Mouse (Mus musculus): Measurements from ENCODE around the gene Itpk1. TPM values are rescaled to one million over a fixed set of nuclear protein-coding genes. Genes with fewer than 3 reads are reported as not detected.

Gene Itpk1
- polyA plus RNA-seq, 1 experiment from 2014 or later, result 4.3 TPM

DNA sequence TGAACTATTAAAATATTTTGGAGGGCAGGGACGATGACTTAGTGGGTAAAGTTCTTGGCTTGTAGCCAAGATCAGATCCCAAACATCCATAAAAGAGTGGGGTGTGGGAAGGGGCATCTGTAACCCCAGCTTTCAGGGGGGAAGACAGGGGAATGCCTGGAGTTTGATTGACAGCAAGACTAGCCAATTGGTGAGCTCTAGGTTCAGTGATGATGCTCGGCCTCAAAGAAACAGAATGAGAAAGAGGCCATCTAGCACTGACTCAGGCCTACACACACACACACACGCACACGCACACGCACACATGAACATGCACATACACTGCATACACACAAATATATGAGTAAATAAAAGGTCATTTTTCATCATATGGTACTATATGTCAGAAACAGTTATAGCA, 5.2 kb upstream of the Itpk1 start:
- H3K36me3 ChIP-seq, result no peaks in the 10 kb centered on the region
- peaks cover 25% of the 10 kb centered on the region for H3K27me3 ChIP-seq (replicated peaks)
- peaks cover 11% of the 10 kb centered on the region for H3K4me1 ChIP-seq
- WGBS (ENCODE audit: insufficient replicate concordance), result 88% methylated on average over 5 of the region's 5 CpGs
- ATAC-seq, result no peak
- H3K9me3 ChIP-seq (replicated peaks), result no peaks in the 10 kb centered on the region
- H3K9ac ChIP-seq, result no peak overlapping the region
- no peak overlapping the region for H3K4me3 ChIP-seq
- H3K4me2 ChIP-seq, result no peak overlapping the region
- no peak overlapping the region for H3K27ac ChIP-seq

DNA sequence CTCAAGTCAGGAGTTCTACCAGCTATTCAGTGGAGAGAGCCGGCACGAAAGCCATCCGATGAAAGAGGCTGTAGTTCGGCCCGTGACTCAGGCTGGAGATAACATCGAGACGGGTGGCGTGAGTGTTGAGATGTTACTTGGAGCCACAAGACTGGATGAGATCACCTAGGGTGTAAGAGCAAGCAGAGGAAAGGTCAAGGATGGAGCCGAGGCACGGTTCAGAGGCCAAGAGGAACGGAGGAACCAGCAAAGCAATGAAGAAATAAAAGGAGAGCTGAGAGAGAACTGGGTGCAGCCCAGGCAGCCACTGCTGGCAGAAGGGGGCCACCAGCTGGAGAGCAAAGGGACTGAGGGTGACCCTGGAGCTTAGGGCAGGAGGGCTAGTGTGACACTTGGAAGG, 3.5 kb upstream of the Itpk1 start:
- no peak overlapping the region for H3K4me2 ChIP-seq
- ATAC-seq, result no peak
- no peaks in the 10 kb centered on the region for H3K9me3 ChIP-seq (replicated peaks)
- no peak overlapping the region for H3K27ac ChIP-seq
- peaks cover 25% of the 10 kb centered on the region for H3K4me1 ChIP-seq
- H3K27me3 ChIP-seq (replicated peaks), result peaks cover 25% of the 10 kb centered on the region
- no peaks in the 10 kb centered on the region for H3K36me3 ChIP-seq
- whole genome bisulfite sequencing (ENCODE audit: insufficient replicate concordance), result 75% methylated on average over 11 of the region's 11 CpGs
- H3K9ac ChIP-seq, result no peak overlapping the region
- H3K4me3 ChIP-seq, result no peak overlapping the region

DNA sequence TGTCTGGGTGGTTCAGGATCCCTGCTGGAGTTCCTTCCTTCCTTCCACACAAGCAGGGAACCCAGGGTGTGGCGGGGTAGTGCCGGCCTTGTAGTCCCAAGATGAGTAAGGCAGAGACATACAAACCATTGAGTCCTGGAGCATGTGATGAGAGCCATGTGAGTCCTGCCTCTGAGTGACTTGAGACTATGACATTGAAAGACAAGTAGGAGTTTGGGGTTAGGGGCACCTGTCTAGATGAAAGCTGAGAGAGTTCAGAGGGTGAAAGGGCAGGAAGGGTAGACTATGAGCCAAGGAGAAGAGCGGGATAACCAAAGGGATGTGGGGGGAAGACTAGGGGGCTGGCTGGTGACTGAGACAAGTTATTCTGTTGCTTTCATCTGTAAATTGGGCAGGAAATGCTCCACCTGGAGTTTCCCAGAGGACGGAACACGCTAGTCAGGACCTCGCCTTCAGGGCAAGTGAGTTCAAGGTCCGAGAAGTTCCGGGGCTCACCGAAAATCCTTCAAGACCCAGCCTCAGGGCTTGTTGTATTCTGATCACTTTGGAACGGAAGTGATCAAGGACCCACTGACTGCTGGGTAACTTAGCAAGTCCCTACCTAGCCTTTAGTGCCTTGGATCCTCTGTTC, 2.2 kb upstream of the Itpk1 start:
- Histone ChIP-seq H3K4me1 (peaks cover 37% of the 10 kb centered on the region), H3K9ac (no peak overlapping the region), H3K4me2 (no peak overlapping the region), H3K27me3 (replicated peaks) (peaks cover 25% of the 10 kb centered on the region), H3K9me3 (replicated peaks) (no peaks in the 10 kb centered on the region), H3K4me3 (no peak overlapping the region), H3K27ac (no peak overlapping the region), H3K36me3 (no peaks in the 10 kb centered on the region)
- whole genome bisulfite sequencing (ENCODE audit: insufficient replicate concordance), result 72% methylated on average over 10 of the region's 10 CpGs
- no peak for ATAC-seq

DNA sequence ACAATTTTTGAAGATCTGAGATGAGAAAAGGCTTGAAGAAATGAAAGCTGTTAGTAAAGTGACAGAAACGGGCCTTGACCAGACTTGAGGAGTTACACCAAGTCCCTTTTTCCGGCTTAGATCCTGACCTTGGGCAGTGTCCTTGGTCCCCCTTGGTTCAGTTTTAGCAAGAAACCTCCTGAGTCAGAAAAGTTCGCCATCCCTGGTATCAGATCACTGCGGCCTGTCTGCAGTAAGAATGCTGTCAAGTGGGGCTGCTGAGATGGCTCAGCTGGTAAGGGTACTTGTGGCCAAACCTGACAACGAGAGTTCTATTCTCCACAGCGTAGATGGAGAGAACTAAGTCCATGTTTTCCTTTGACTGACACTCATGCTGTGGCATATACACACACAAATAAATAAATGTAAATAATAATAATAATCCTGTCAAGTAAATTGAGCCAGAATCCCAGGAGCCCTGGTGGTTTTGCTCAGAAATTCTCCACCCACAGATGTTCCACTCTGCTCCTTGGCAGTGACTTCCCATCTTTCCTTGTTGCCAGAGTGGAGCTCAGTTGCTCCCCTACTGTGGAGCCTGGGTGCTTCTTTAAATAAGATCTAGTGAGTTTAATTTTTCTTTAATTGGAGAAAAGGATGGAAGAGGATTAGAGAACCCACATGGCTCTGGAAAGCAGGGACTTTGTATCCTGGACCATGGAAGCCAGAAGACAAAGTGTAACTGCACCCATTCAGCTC, 1.3 kb upstream of the Itpk1 start:
- H3K27ac ChIP-seq, result no peak overlapping the region
- no peak for ATAC-seq
- H3K4me3 ChIP-seq, result no peak overlapping the region; the same call in 1 of the 2 replicates

DNA sequence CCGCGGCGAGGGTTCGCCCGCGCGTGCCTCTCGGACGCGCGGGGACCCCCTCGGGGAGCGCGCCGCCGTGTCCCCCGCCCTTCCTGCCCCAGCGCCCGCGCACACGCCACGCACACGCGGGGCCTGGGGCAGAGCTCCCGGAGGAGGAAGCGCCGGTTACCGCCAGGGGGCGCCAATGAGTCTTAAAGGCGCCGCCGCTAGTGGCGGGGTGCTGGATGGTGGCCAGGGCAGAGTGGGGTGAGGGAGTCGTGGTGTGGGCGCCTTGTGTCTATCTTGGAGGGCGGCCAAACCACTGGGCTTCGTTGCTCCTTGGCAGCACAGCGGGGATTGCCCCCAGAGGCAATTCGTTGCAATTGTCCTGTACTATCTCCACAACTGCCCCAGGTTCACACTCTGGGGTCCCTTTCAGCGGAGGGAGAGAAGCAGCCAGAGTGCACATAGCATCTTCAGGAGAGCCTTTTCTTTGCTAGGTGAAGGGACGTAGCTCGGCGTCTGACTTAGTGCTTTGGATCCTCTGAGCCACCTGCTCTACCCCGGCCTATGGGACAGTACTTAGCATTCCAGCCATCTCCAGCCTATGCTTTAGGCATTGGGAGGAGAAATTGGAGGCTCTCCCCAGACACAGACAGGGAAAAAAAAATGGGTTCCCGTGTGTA, 614 bp upstream of the Itpk1 start:
- peak; percentile 79 for ATAC-seq
- peak overlapping the region; percentile 100 for H3K4me2 ChIP-seq
- no peaks in the 10 kb centered on the region for H3K9me3 ChIP-seq (replicated peaks)
- H3K36me3 ChIP-seq, result no peaks in the 10 kb centered on the region
- peak overlapping the region; percentile 82 for H3K9ac ChIP-seq
- H3K27ac ChIP-seq, result peak overlapping the region; percentile 84
- WGBS (ENCODE audit: insufficient replicate concordance), result 4% methylated on average over 37 of the region's 45 CpGs
- peaks cover 37% of the 10 kb centered on the region for H3K4me1 ChIP-seq
- peaks cover 25% of the 10 kb centered on the region for H3K27me3 ChIP-seq (replicated peaks)
- H3K4me3 ChIP-seq, result peak overlapping the region; percentile 77

More for the DNA sequence above, 1.3 kb upstream of the Itpk1 start:
- Histone ChIP-seq H3K36me3 (no peaks in the 10 kb centered on the region), H3K4me2 (peak overlapping the region; percentile 100), H3K9ac (no peak overlapping the region), H3K4me1 (peaks cover 37% of the 10 kb centered on the region), H3K27me3 (replicated peaks) (peaks cover 25% of the 10 kb centered on the region), H3K9me3 (replicated peaks) (no peaks in the 10 kb centered on the region)
- 66% methylated on average over 6 of the region's 6 CpGs for WGBS (ENCODE audit: insufficient replicate concordance)

DNA sequence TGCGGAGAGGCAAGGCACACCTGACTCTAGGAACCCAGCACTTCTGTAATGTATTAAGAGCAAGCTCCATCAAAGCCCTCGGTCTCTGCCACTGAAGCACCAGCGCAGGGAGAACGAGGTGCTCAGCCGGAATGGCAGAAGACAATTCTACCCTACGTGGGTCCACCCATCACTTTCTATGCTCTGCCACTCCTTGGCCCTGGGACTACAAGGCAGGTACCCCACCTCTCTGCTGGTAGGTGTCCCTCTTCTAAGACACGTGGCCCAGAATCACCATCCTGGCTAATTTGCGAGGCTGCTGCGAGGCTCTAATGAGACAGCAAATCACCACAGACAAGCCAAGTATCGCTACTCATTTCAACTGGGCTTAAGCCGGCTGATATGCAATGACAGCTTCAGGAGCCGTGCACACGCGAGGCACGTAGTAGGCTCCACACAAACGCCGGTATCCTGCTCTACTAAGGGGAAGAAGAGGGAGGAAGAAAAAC, 765 bp downstream of the Itpk1 start:
- H3K4me2 ChIP-seq, result peak overlapping the region; percentile 100
- H3K27ac ChIP-seq, result peak overlapping the region; percentile 64; the same call in 1 of the 2 replicates

DNA sequence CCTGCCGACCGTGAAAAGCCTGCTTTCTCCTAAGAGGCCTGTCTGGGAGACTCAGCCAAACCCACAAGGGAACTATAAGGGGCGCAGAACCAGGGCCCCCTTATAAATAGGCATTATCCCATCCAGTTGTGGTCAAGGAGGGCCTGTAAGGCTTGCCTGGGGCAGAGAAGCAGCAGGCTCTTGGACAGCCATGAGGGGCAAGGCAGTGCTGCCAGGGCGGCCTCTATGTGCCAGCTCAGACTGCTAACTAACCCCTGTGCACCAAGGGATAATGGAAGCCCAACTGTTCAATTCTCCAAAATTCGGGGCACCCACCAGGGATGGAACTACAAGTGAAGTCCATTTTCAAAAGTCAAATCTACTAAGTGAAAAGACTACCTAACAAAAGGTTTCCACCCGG, 1.3 kb downstream of the Itpk1 start:
- Histone ChIP-seq H3K4me1 (peaks cover 54% of the 10 kb centered on the region), H3K4me2 (peak overlapping the region; percentile 100), H3K9ac (0 out of 2 replicates have a peak overlapping the region, but pooled peaks have one; percentile 32), H3K27ac (0 out of 2 replicates have a peak overlapping the region, but pooled peaks have one; percentile 50), H3K9me3 (replicated peaks) (no peaks in the 10 kb centered on the region), H3K36me3 (no peaks in the 10 kb centered on the region), H3K27me3 (replicated peaks) (peaks cover 25% of the 10 kb centered on the region), H3K4me3 (peak overlapping the region; percentile 77)
- ATAC-seq, result no peak
- 45% methylated on average over 6 of the region's 6 CpGs for WGBS (ENCODE audit: insufficient replicate concordance)

More for the DNA sequence above, 765 bp downstream of the Itpk1 start:
- ATAC-seq, result peak; percentile 10
- H3K9me3 ChIP-seq (replicated peaks), result no peaks in the 10 kb centered on the region
- peak overlapping the region; percentile 77 for H3K4me3 ChIP-seq
- H3K9ac ChIP-seq, result peak overlapping the region; percentile 85
- 14% methylated on average over 17 of the region's 17 CpGs for WGBS (ENCODE audit: insufficient replicate concordance)
- H3K27me3 ChIP-seq (replicated peaks), result peaks cover 25% of the 10 kb centered on the region
- peaks cover 48% of the 10 kb centered on the region for H3K4me1 ChIP-seq
- no peaks in the 10 kb centered on the region for H3K36me3 ChIP-seq

DNA sequence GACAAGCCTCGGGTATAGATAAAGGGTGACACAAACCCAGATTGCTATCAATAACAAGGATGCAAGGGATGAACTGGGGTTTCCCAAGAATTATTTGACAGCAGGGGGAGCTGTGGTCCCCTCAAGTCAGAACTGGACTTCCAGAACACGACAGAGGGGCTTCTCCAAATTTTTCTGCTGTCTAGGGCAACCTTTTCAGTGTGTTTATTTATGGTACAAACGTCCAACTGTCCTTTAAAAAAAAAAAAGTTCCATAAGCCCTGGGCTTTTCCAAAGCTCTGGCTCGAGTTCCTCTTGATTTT, 1.7 kb downstream of the Itpk1 start:
- Histone ChIP-seq H3K4me2 (peak overlapping the region; percentile 100), H3K9me3 (replicated peaks) (no peaks in the 10 kb centered on the region), H3K27ac (0 out of 2 replicates have a peak overlapping the region, but pooled peaks have one; percentile 63), H3K4me1 (peaks cover 57% of the 10 kb centered on the region), H3K27me3 (replicated peaks) (peaks cover 22% of the 10 kb centered on the region), H3K9ac (0 out of 2 replicates have a peak overlapping the region, but pooled peaks have one; percentile 51), H3K4me3 (peak overlapping the region; percentile 77), H3K36me3 (no peaks in the 10 kb centered on the region)
- no peak for ATAC-seq
- 11% methylated on average over 4 of the region's 4 CpGs for WGBS (ENCODE audit: insufficient replicate concordance)

DNA sequence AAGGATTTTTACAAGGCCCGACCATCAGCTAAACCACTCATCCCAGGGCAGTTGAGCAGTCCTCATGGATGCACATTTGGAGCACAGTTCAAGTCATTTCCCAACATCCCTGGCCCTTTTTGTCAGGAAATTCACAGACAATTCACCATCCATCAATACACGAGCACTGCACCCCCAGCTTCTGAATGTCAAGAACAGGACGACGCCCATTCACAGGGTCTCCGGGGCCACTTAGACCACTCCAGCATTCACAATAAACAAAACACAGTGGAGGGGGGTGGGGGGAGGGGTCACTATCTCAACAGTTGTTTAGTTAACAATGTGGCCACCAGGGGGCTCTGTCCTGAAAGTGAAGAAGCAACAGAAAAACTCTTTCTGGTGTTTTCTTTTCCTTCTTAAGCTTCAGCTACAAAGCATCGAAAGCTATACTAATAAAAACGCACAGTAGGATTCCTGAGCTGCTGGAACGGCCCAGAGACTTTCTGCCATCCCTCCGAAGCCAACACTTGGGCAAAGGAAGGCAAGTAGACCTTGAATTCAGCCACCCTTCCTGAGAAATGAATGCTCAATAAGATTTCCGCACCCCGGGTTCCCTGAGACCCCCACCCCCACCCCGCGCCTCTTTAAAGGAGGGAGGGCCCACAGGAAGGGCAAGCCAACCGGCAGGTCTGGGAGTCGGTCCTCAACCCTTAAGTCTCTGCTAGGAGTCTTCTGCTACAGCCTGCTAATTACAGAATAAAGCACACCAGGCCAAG, 2.2 kb downstream of the Itpk1 start:
- H3K36me3 ChIP-seq, result no peaks in the 10 kb centered on the region
- peak overlapping the region; percentile 100 for H3K4me2 ChIP-seq
- H3K27me3 ChIP-seq (replicated peaks), result peaks cover 18% of the 10 kb centered on the region
- peak overlapping the region; percentile 63; the same call in 1 of the 2 replicates for H3K27ac ChIP-seq
- H3K9ac ChIP-seq, result 0 out of 2 replicates have a peak overlapping the region, but pooled peaks have one; percentile 51
- peak overlapping the region; percentile 34 for H3K4me3 ChIP-seq
- H3K9me3 ChIP-seq (replicated peaks), result no peaks in the 10 kb centered on the region
- peaks cover 63% of the 10 kb centered on the region for H3K4me1 ChIP-seq
- WGBS (ENCODE audit: insufficient replicate concordance), result 9% methylated on average over 15 of the region's 15 CpGs
- ATAC-seq, result no peak

DNA sequence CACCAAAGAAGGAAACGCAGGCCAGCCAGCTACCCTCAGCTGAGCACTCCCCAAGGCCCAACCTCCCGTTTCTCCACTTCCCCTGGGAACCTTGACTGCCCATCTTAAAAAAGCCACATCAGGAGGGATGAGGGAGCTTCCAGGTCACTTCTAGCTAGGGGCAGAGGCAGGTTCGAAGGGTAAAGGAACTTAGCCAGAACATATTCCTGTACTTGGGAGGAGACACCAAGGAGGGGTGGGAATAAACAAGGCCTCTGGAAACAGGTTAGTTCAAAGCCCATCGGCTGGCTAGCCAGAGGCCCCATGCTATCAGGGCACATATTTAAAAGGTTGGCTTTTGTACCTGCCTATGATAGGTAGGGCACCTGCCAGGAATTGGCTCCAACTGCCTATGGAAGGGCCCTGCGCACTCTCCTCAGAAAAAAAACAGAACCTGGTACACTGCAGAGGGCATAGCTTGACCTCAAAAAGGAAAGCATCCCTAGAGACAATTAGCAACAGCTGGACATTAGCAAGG, 3.0 kb downstream of the Itpk1 start:
- WGBS (ENCODE audit: insufficient replicate concordance), result 74% methylated on average over 5 of the region's 5 CpGs
- no peak overlapping the region for H3K4me2 ChIP-seq
- no peak for ATAC-seq

DNA sequence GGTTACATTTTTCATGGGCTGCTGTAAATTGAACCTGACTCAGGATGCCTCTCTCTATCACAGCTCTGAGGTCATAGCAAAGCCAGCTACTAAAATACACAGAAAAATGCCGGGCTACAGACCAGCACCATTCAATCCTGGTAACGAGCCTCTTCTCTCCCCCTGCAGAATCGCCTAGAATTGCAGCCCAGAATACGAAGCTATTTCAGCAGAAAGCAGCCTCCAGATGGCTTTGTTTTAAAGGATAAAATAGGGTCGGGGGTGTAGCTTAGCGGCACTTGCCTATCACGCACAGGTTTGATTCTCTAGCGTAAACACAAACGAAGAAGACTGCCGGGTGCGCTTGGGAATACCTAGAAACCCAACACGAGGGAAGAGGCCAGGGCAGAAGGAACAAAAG, 4.3 kb downstream of the Itpk1 start:
- H3K4me1 ChIP-seq, result peaks cover 78% of the 10 kb centered on the region
- no peak for ATAC-seq
- H3K4me3 ChIP-seq, result no peak overlapping the region
- H3K4me2 ChIP-seq, result no peak overlapping the region
- H3K9me3 ChIP-seq (replicated peaks), result no peaks in the 10 kb centered on the region
- no peaks in the 10 kb centered on the region for H3K36me3 ChIP-seq
- no peak overlapping the region for H3K9ac ChIP-seq
- no peak overlapping the region for H3K27ac ChIP-seq
- WGBS (ENCODE audit: insufficient replicate concordance), result 77% methylated on average over 12 of the region's 12 CpGs
- H3K27me3 ChIP-seq (replicated peaks), result 0 out of 2 replicates have a peak, but pooled peaks cover under 1% of the 10 kb centered on the region

More for the DNA sequence above, 3.0 kb downstream of the Itpk1 start:
- H3K4me3 ChIP-seq, result no peak overlapping the region
- H3K27me3 ChIP-seq (replicated peaks), result peaks cover 13% of the 10 kb centered on the region
- no peaks in the 10 kb centered on the region for H3K9me3 ChIP-seq (replicated peaks)
- no peak overlapping the region for H3K9ac ChIP-seq
- no peaks in the 10 kb centered on the region for H3K36me3 ChIP-seq
- H3K27ac ChIP-seq, result no peak overlapping the region
- H3K4me1 ChIP-seq, result peaks cover 70% of the 10 kb centered on the region
